Mouse (Mus musculus) liver, embryonic 14.5 days (tissue): ENCODE results near the gene Ap5b1.

Experiments used
- CTCF ChIP-seq: IDR thresholded peaks from 2 replicates; pipeline ENCODE4 v1.5.1; 2016; ENCODE audit warnings: antibody characterized with exemption, low read depth, control low read depth
- EP300 ChIP-seq: IDR thresholded peaks from 2 replicates; pipeline ENCODE4 v1.6.1; 2016; ENCODE audit warnings: antibody characterized with exemption, low read depth

- TF ChIP-seq EP300 (no peak), CTCF (no peak)
Observed at GRCm38 (mm10) chr19:5544031-5544430, 23.8 kb upstream of the Ap5b1 start.
